Comparison of ENCODE assay signal across 17 mouse cellular contexts in the genomic region with DNA sequence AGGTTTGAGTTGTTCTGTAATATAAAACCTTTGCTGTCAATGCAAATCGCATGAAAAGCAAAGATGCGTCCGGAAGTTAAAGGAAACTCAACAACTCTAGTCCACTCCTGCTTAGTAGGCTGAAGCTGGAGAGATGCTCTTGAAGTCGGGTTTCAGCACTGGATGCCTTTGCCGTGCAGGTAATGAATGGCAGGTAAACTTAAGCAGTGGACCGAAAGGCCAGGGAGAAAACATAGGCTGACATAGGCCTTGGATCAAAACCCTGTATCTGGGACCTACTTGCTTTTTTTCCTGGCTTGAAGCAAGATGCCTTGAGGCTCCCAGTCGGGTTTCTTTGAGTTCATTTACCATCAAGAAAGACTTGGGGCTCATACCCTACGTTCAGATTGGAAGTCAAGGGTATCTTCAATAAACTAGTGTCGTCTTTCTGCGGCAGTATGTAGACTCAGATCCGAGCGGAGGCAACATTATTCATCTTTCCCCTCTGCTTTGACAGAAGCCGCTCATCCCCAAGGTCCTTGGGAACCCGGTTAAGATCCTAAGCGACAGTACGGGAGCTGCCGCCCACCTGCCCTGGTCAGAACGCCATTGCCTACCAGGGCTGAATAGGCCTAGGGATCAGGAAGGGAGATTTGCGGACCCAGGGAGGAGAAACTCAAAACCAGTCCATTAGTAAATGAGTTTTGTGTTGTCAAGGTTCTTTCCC. TPM values are rescaled to one million over a fixed set of nuclear protein-coding genes. Genes with fewer than 3 reads are reported as not detected.
DNase-seq lines count a peak whose midpoint lies in the region; ATAC-seq and TF ChIP-seq lines count a peak whose summit lies in the region.
"Had no signal": no experiment of that assay in that cellular context is flagged by ENCODE, and none has a peak within 500 bp of the region (broad histone marks: within the 10 kb centered on the region; RNA-seq: fewer than 3 reads in every experiment).

No protein-coding gene starts in this region.

- TF ChIP-seq CTCF in brain, embryonic 14.5 days (IDR thresholded peaks at IDR 0.05; ENCODE audit: borderline replicate concordance, extremely low read depth, insufficient read depth, insufficient read length): no peak

- peak overlapping the region; percentile 24; the same call in 1 of the 2 replicates for H3K4me3 ChIP-seq in embryonic facial prominence, embryonic 13.5 days
- H3K4me3 ChIP-seq in neural tube, embryonic 11.5 days (ENCODE audit: low read depth, low read length): no peak overlapping the region
- H3K4me3 ChIP-seq: limb, embryonic 15.5 days had no signal

- H3K4me1 ChIP-seq in embryonic facial prominence, embryonic 13.5 days: peaks cover 60% of the 10 kb centered on the region
- peaks cover 10% of the 10 kb centered on the region for H3K4me1 ChIP-seq in neural tube, embryonic 11.5 days (ENCODE audit: control insufficient read depth, insufficient read depth, low read length)

- H3K27ac ChIP-seq in embryonic facial prominence, embryonic 13.5 days: peak overlapping the region; percentile 78
- H3K27ac ChIP-seq in neural tube, embryonic 11.5 days (ENCODE audit: low read depth, low read length): no peak overlapping the region
- H3K27ac ChIP-seq: limb, embryonic 15.5 days had no signal

- TF ChIP-seq POLR2A in brain, embryonic 14.5 days (IDR thresholded peaks at IDR 0.05; ENCODE audit: borderline replicate concordance, extremely low read depth, insufficient read depth, insufficient read length, poor library complexity, severe bottlenecking): no peak

- H3K27me3 ChIP-seq in embryonic facial prominence, embryonic 13.5 days: peaks cover 73% of the 10 kb centered on the region
- H3K27me3 ChIP-seq in neural tube, embryonic 11.5 days (ENCODE audit: control insufficient read depth, insufficient read depth, low read length): peaks cover 87% of the 10 kb centered on the region

- peak overlapping the region; percentile 82 for H3K4me2 ChIP-seq in embryonic facial prominence, embryonic 13.5 days
- peak overlapping the region; percentile 14; the same call in 1 of the 2 replicates for H3K4me2 ChIP-seq in neural tube, embryonic 11.5 days (ENCODE audit: low read depth)
- H3K4me2 ChIP-seq: heart, embryonic 11.5 days; limb, embryonic 15.5 days; lung, embryonic 14.5 days had no signal

- peak; percentile 56 for DNase-seq in heart, adult 11 months
- no peak for DNase-seq in heart, postnatal 4 days
- DNase-seq in brain, embryonic 14.5 days (ENCODE audit: low read depth): peak; percentile 42
- DNase-seq in neural tube, embryonic 11.5 days (ENCODE audit: low spot score): peak; percentile 50
- DNase-seq in urinary bladder, postnatal 36 days (ENCODE audit: low spot score in 2 of 2): no peak
- DNase-seq: adrenal gland, postnatal 10 days; B cell, adult 2 months; heart, postnatal 36 days; kidney, adult 8-10 months; lung, embryonic 14.5 days; thymus, postnatal 14 days had no signal

- no peaks in the 10 kb centered on the region for H3K9me3 ChIP-seq in embryonic facial prominence, embryonic 13.5 days
- H3K9me3 ChIP-seq in neural tube, embryonic 11.5 days (ENCODE audit: control insufficient read depth, low read length): no peaks in the 10 kb centered on the region
- H3K9me3 ChIP-seq: limb, embryonic 15.5 days had no signal

- no peaks in the 10 kb centered on the region for H3K36me3 ChIP-seq in embryonic facial prominence, embryonic 13.5 days
- H3K36me3 ChIP-seq in neural tube, embryonic 11.5 days (ENCODE audit: control insufficient read depth, insufficient read depth, low read length): no peaks in the 10 kb centered on the region
- H3K36me3 ChIP-seq: limb, embryonic 15.5 days had no signal

- H3K9ac ChIP-seq in embryonic facial prominence, embryonic 13.5 days: peak overlapping the region; percentile 62
- no peak overlapping the region for H3K9ac ChIP-seq in neural tube, embryonic 11.5 days (ENCODE audit: low read length)
- H3K9ac ChIP-seq: limb, embryonic 15.5 days; lung, embryonic 14.5 days had no signal

- no peak for ATAC-seq in embryonic facial prominence, embryonic 13.5 days (ENCODE audit: insufficient number of reproducible peaks, insufficient read depth, low FRiP score, low TSS enrichment, low read depth)
- ATAC-seq in neural tube, embryonic 11.5 days (ENCODE audit: insufficient read depth, low FRiP score, low TSS enrichment): no peak
- no peak for ATAC-seq in megakaryocyte progenitor cell, adult 5-6 weeks (replicated peaks; ENCODE audit: poor library complexity)

- WGBS in embryonic facial prominence, embryonic 13.5 days: 6% methylated on average over 19 of the region's 19 CpGs
- 3% methylated on average over 19 of the region's 19 CpGs for WGBS in neural tube, embryonic 11.5 days

RNA-seq across cellular contexts. Expression of gene Six1, which starts 4.0 kb away (rescaled TPM):
- under 1 TPM; 0.19 to 0.54 TPM for total RNA-seq in heart, postnatal 4 days (2021)
- polyA plus RNA-seq in brain, embryonic 14.5 days (2012; rRNA removed): 0.53 and 0.94 TPM in 2 replicates
- polyA plus RNA-seq in embryonic facial prominence, embryonic 13.5 days (2015; fragmentation: Nextera tagmentation; extraction: Ambion mirVana): 34.3 and 35.0 TPM in 2 replicates
- polyA plus RNA-seq in neural tube, embryonic 11.5 days (2014; fragmentation: Nextera tagmentation; extraction: Ambion mirVana): 32.7 and 34.9 TPM in 2 replicates
- 0.10 and 0.35 TPM in 2 replicates for total RNA-seq in megakaryocyte progenitor cell, adult 5-6 weeks (2015)
- total RNA-seq in megakaryocyte progenitor cell, adult 5-6 weeks (2017): 0.25 TPM in 1 of 2 replicates, not detected in the other
- polyA plus RNA-seq: small intestine, adult 2 months; stomach, embryonic 14.5 days had no signal

Comparison
In these comparisons a context has a peak if more than half of its experiments do, and no peak if none do; other contexts are left out.
1. DNase-seq: peak in heart, adult 11 months (single experiment), brain, embryonic 14.5 days (single experiment) and neural tube, embryonic 11.5 days (single experiment); none in heart, postnatal 4 days (single experiment) and urinary bladder, postnatal 36 days (0 of 2).
2. RNA of gene Six1, which starts 4.0 kb away (polyA plus RNA-seq): 34.3 to 35.0 TPM in embryonic facial prominence, embryonic 13.5 days and 32.7 to 34.9 TPM in neural tube, embryonic 11.5 days; 0.53 to 0.94 TPM in brain, embryonic 14.5 days; every median in the first group is over 10 times any median in the second.